Mouse (Mus musculus) limb, embryonic 15.5 days (tissue): ENCODE data around the gene Antxr1. TPM values are rescaled to one million over a fixed set of nuclear protein-coding genes. Genes with fewer than 3 reads are reported as not detected.

Experiments used
- ATAC-seq: fragments of 200-750 bp; cut with Nextera tagmentation; 2 replicates; pipeline ENCODE4 v1.8.0; 2017; ENCODE audit warnings: low read depth, moderate TSS enrichment; ENCODE audit not compliant: insufficient number of reproducible peaks, low FRiP score, low TSS enrichment
- H3K27ac ChIP-seq: fragments of 300-500 bp; sonication (generic); 2 replicates; pipeline ENCODE4 v1.5.1; 2015; ENCODE audit warnings: moderate library complexity, mild to moderate bottlenecking, inconsistent platforms
- H3K27me3 ChIP-seq: fragments of 300-500 bp; sonication (generic); 2 replicates; pipeline ENCODE4 v1.6.1; 2015; ENCODE audit warnings: inconsistent platforms
- H3K36me3 ChIP-seq: fragments of 300-500 bp; sonication (generic); 2 replicates; pipeline ENCODE4 v1.6.1; 2015; ENCODE audit warnings: inconsistent platforms
- H3K4me1 ChIP-seq: fragments of 300-500 bp; sonication (generic); 2 replicates; pipeline ENCODE4 v1.6.1; 2015; ENCODE audit warnings: inconsistent platforms
- H3K4me2 ChIP-seq: fragments of 300-500 bp; sonication (generic); 2 replicates; pipeline ENCODE4 v1.6.1; 2015; ENCODE audit warnings: mild to moderate bottlenecking, inconsistent platforms
- H3K4me3 ChIP-seq: fragments of 300-500 bp; sonication (generic); 2 replicates; pipeline ENCODE4 v1.5.1; 2015; ENCODE audit warnings: mild to moderate bottlenecking, inconsistent platforms
- H3K9ac ChIP-seq: fragments of 300-500 bp; sonication (generic); 2 replicates; pipeline ENCODE4 v1.6.1; 2015; ENCODE audit warnings: inconsistent platforms
- H3K9me3 ChIP-seq: fragments of 300-500 bp; sonication (generic); 2 replicates; pipeline ENCODE4 v1.6.1; 2016; ENCODE audit warnings: inconsistent platforms
- WGBS: fragments of 180-500 bp; shearing (Covaris S2); methylation state at CpG from one replicate; pipeline ENCODE4 v1.1.7; 2015; 5-methylcytosine and 5-hydroxymethylcytosine counted together
- polyA plus RNA-seq: library from polyadenylated mRNA; unstranded; fragments of >200 nt; fragmentation: Nextera tagmentation; extraction: Ambion mirVana; gene quantifications from 2 replicates; pipeline ENCODE4 v1.2.1, GENCODE M21; 2015

Antxr1 gene
- polyA plus RNA-seq, 1 experiment from 2014 or later, result 21.7 TPM

GRCm38 (mm10) chr6:87285365-87285749, 50.3 kb downstream of the Antxr1 start:
- H3K4me3 ChIP-seq, result no peak overlapping the region
- peak overlapping the region; percentile 48; the same call in 1 of the 2 replicates for H3K27ac ChIP-seq
- H3K9ac ChIP-seq, result no peak overlapping the region
- peaks cover 14% of the 10 kb centered on the region for H3K4me1 ChIP-seq
- no peaks in the 10 kb centered on the region for H3K27me3 ChIP-seq
- 48% methylated on average over 7 of the region's 7 CpGs for WGBS
- no peak for ATAC-seq
- H3K4me2 ChIP-seq, result no peak overlapping the region
- H3K9me3 ChIP-seq, result no peaks in the 10 kb centered on the region
- H3K36me3 ChIP-seq, result peaks cover 56% of the 10 kb centered on the region

GRCm38 (mm10) chr6:87284716-87285364, 50.8 kb downstream of the Antxr1 start:
- peak overlapping the region; percentile 48; the same call in 1 of the 2 replicates for H3K27ac ChIP-seq
- no peak overlapping the region for H3K4me2 ChIP-seq
- 51% methylated on average over 11 of the region's 11 CpGs for WGBS
- peaks cover 58% of the 10 kb centered on the region for H3K36me3 ChIP-seq
- no peaks in the 10 kb centered on the region for H3K27me3 ChIP-seq
- no peak overlapping the region for H3K9ac ChIP-seq
- H3K4me3 ChIP-seq, result no peak overlapping the region
- ATAC-seq, result no peak
- H3K9me3 ChIP-seq, result no peaks in the 10 kb centered on the region
- peaks cover 19% of the 10 kb centered on the region for H3K4me1 ChIP-seq

GRCm38 (mm10) chr6:87282346-87282781, 53.3 kb downstream of the Antxr1 start:
- no peaks in the 10 kb centered on the region for H3K9me3 ChIP-seq
- no peak overlapping the region for H3K4me3 ChIP-seq
- peaks cover 58% of the 10 kb centered on the region for H3K36me3 ChIP-seq
- 25% methylated on average over 8 of the region's 8 CpGs for WGBS
- H3K4me1 ChIP-seq, result peaks cover 43% of the 10 kb centered on the region
- H3K27ac ChIP-seq, result peak overlapping the region; percentile 54; the same call in 1 of the 2 replicates
- H3K9ac ChIP-seq, result no peak overlapping the region
- no peaks in the 10 kb centered on the region for H3K27me3 ChIP-seq
- H3K4me2 ChIP-seq, result no peak overlapping the region
- ATAC-seq, result no peak

- Histone ChIP-seq H3K36me3 (peaks cover 58% of the 10 kb centered on the region), H3K9ac (no peak overlapping the region), H3K4me1 (peaks cover 49% of the 10 kb centered on the region), H3K4me2 (no peak overlapping the region), H3K27me3 (no peaks in the 10 kb centered on the region), H3K9me3 (no peaks in the 10 kb centered on the region), H3K4me3 (no peak overlapping the region), H3K27ac (peak overlapping the region; percentile 18; the same call in 1 of the 2 replicates)
- no peak for ATAC-seq
- 80% methylated on average over 4 of the region's 4 CpGs for WGBS
Observed at GRCm38 (mm10) chr6:87281771-87282170, 53.9 kb downstream of the Antxr1 start.

GRCm38 (mm10) chr6:87278151-87278550, 57.5 kb downstream of the Antxr1 start:
- H3K4me1 ChIP-seq, result peaks cover 50% of the 10 kb centered on the region

GRCm38 (mm10) chr6:87277527-87277926, 58.1 kb downstream of the Antxr1 start:
- H3K4me1 ChIP-seq, result peaks cover 48% of the 10 kb centered on the region
- H3K27ac ChIP-seq, result no peak overlapping the region; the same call in 1 of the 2 replicates
- H3K4me3 ChIP-seq, result no peak overlapping the region
- H3K36me3 ChIP-seq, result peaks cover 50% of the 10 kb centered on the region
- H3K27me3 ChIP-seq, result no peaks in the 10 kb centered on the region
- no peak overlapping the region for H3K9ac ChIP-seq
- 21% methylated on average over 3 of the region's 3 CpGs for WGBS
- H3K4me2 ChIP-seq, result no peak overlapping the region
- no peak; the same call in 1 of the 2 replicates for ATAC-seq
- 0 out of 2 replicates have a peak, but pooled peaks cover 6% of the 10 kb centered on the region for H3K9me3 ChIP-seq

More at GRCm38 (mm10) chr6:87278151-87278550, 57.5 kb downstream of the Antxr1 start:
- Histone ChIP-seq H3K36me3 (peaks cover 56% of the 10 kb centered on the region), H3K4me3 (no peak overlapping the region), H3K4me2 (no peak overlapping the region), H3K27me3 (no peaks in the 10 kb centered on the region), H3K9ac (no peak overlapping the region), H3K27ac (0 out of 2 replicates have a peak overlapping the region, but pooled peaks have one; percentile 12), H3K9me3 (0 out of 2 replicates have a peak, but pooled peaks cover 6% of the 10 kb centered on the region)
- no peak for ATAC-seq
- WGBS, result 53% methylated on average over 5 of the region's 5 CpGs

GRCm38 (mm10) chr6:87276941-87277340, 58.7 kb downstream of the Antxr1 start:
- Histone ChIP-seq H3K9me3 (0 out of 2 replicates have a peak, but pooled peaks cover 6% of the 10 kb centered on the region), H3K4me2 (no peak overlapping the region), H3K27ac (no peak overlapping the region; the same call in none of the 2 replicates), H3K9ac (no peak overlapping the region), H3K4me3 (no peak overlapping the region), H3K4me1 (peaks cover 49% of the 10 kb centered on the region), H3K27me3 (no peaks in the 10 kb centered on the region), H3K36me3 (peaks cover 44% of the 10 kb centered on the region)
- WGBS, result 81% methylated on average over 7 of the region's 7 CpGs
- ATAC-seq, result no peak

GRCm38 (mm10) chr6:87274779-87275178, 60.8 kb downstream of the Antxr1 start:
- Histone ChIP-seq H3K27me3 (no peaks in the 10 kb centered on the region), H3K9me3 (0 out of 2 replicates have a peak, but pooled peaks cover 6% of the 10 kb centered on the region), H3K4me2 (no peak overlapping the region), H3K4me1 (peaks cover 64% of the 10 kb centered on the region), H3K36me3 (peaks cover 35% of the 10 kb centered on the region), H3K4me3 (no peak overlapping the region), H3K27ac (no peak overlapping the region), H3K9ac (no peak overlapping the region)
- no peak for ATAC-seq
- 96% methylated on average over 5 of the region's 5 CpGs for WGBS

- H3K9ac ChIP-seq, result no peak overlapping the region
- 0 out of 2 replicates have a peak, but pooled peaks cover 6% of the 10 kb centered on the region for H3K9me3 ChIP-seq
- H3K36me3 ChIP-seq, result peaks cover 31% of the 10 kb centered on the region
- H3K27ac ChIP-seq, result no peak overlapping the region
- H3K4me1 ChIP-seq, result peaks cover 55% of the 10 kb centered on the region
- H3K4me2 ChIP-seq, result no peak overlapping the region
- no peaks in the 10 kb centered on the region for H3K27me3 ChIP-seq
- H3K4me3 ChIP-seq, result no peak overlapping the region
- ATAC-seq, result no peak
- WGBS, result 59% methylated on average over 3 of the region's 3 CpGs
Observed at GRCm38 (mm10) chr6:87273791-87274190, 61.8 kb downstream of the Antxr1 start.

- Histone ChIP-seq H3K4me3 (no peak overlapping the region), H3K9me3 (0 out of 2 replicates have a peak, but pooled peaks cover 6% of the 10 kb centered on the region), H3K4me2 (no peak overlapping the region), H3K27me3 (no peaks in the 10 kb centered on the region), H3K36me3 (peaks cover 38% of the 10 kb centered on the region), H3K9ac (no peak overlapping the region), H3K4me1 (peaks cover 48% of the 10 kb centered on the region), H3K27ac (no peak overlapping the region)
- no peak for ATAC-seq
- WGBS, result 79% methylated on average over 4 of the region's 4 CpGs
Observed at GRCm38 (mm10) chr6:87273141-87273540, 62.5 kb downstream of the Antxr1 start.

GRCm38 (mm10) chr6:87272202-87272601, 63.4 kb downstream of the Antxr1 start:
- H3K4me2 ChIP-seq, result no peak overlapping the region
- no peaks in the 10 kb centered on the region for H3K27me3 ChIP-seq
- ATAC-seq, result peak; percentile 53; the same call in 1 of the 2 replicates

GRCm38 (mm10) chr6:87270452-87270851, 65.2 kb downstream of the Antxr1 start:
- 14% methylated on average over 7 of the region's 7 CpGs for WGBS
- no peak overlapping the region for H3K4me2 ChIP-seq
- 0 out of 2 replicates have a peak, but pooled peaks cover 6% of the 10 kb centered on the region for H3K9me3 ChIP-seq
- peaks cover 38% of the 10 kb centered on the region for H3K36me3 ChIP-seq
- ATAC-seq, result no peak
- no peak overlapping the region for H3K9ac ChIP-seq
- no peak overlapping the region for H3K4me3 ChIP-seq
- no peaks in the 10 kb centered on the region for H3K27me3 ChIP-seq
- H3K27ac ChIP-seq, result 0 out of 2 replicates have a peak overlapping the region, but pooled peaks have one; percentile 13
- H3K4me1 ChIP-seq, result peaks cover 31% of the 10 kb centered on the region

More at GRCm38 (mm10) chr6:87272202-87272601, 63.4 kb downstream of the Antxr1 start:
- Histone ChIP-seq H3K4me1 (peaks cover 40% of the 10 kb centered on the region), H3K27ac (peak overlapping the region; percentile 38; the same call in 1 of the 2 replicates), H3K9ac (no peak overlapping the region), H3K9me3 (0 out of 2 replicates have a peak, but pooled peaks cover 6% of the 10 kb centered on the region), H3K36me3 (peaks cover 43% of the 10 kb centered on the region), H3K4me3 (no peak overlapping the region)
- WGBS, result 48% methylated on average over 2 of the region's 2 CpGs
